In the genomic region with DNA sequence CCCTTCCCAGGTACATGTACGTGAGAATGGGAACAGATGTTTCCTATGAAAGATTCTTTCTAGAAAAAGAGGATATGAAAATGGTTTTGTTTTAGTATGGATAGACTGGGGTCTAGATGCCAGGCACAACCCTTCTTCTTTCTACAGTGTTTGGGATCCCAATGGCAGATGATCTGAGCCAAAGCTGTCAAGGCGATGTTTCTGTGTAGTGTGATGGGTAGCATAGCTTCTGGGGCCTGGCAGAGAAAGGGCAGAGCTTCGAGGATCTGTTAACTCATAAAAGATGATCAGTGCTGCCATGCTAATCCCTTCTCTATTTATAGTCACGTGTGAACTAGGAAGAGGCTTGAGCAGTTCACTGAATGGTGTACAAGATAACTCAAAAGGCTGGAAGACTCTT, we compare ENCODE assay signal across 22 mouse cellular contexts.
DNase-seq lines count a peak whose midpoint lies in the region; ATAC-seq and TF ChIP-seq lines count a peak whose summit lies in the region.
"Had no signal": no experiment of that assay in that cellular context is flagged by ENCODE, and none has a peak within 500 bp of the region (broad histone marks: within the 10 kb centered on the region; RNA-seq: fewer than 3 reads in every experiment).

No protein-coding gene starts in this region.

- intact Hi-C loops in left cerebral cortex, postnatal 4 days (cut with DNase I): no loop called here
- intact Hi-C loops in left cerebral cortex, postnatal 14 days (cut with DNase I): no loop called here

- 70% methylated on average over 4 of the region's 4 CpGs for WGBS in forebrain, postnatal 0 days
- WGBS in forebrain, embryonic 13.5 days: 83% methylated on average over 4 of the region's 4 CpGs

- ATAC-seq in forebrain, postnatal 0 days: peak; percentile 29
- ATAC-seq in forebrain, embryonic 13.5 days: no peak
- ATAC-seq: activated CD4-positive, CD25-positive, alpha-beta regulatory T cell, adult 4 months; CD4-positive, CD25-positive, alpha-beta regulatory T cell, adult 4 months; forebrain, embryonic 14.5 days; forebrain, embryonic 16.5 days; Patski had no signal

- H3K27me3 ChIP-seq in forebrain, postnatal 0 days (ENCODE audit: insufficient read depth, low read length): no peaks in the 10 kb centered on the region
- no peaks in the 10 kb centered on the region for H3K27me3 ChIP-seq in forebrain, embryonic 13.5 days
- H3K27me3 ChIP-seq: CH12.LX; embryonic facial prominence, embryonic 12.5 days; Patski had no signal

- no peak for TF ChIP-seq CTCF in forebrain, postnatal 0 days (IDR thresholded peaks at IDR 0.05; ENCODE audit: low read depth)

- H3K9ac ChIP-seq in forebrain, postnatal 0 days: no peak overlapping the region
- no peak overlapping the region for H3K9ac ChIP-seq in forebrain, embryonic 13.5 days
- H3K9ac ChIP-seq: embryonic facial prominence, embryonic 12.5 days had no signal

- DNase-seq in cerebellum, postnatal 10 days: peak; percentile 75 to 82
- DNase-seq in cerebellum, postnatal 36 days: no peak
- no peak for DNase-seq in forebrain, postnatal 0 days
- peak; percentile 31 for DNase-seq in left cerebral cortex, postnatal 4 days
- no peak for DNase-seq in left cerebral cortex, postnatal 14 days (ENCODE audit: low spot score in 2 of 2)
- DNase-seq: adrenal gland, adult 8-10 months; adrenal gland, postnatal 14 days; adrenal gland, postnatal 36 days; B cell, adult 2 months; cerebellum, adult 11-12 months; cerebellum, adult 8-10 months; cerebellum, adult 9-11 months had no signal

- H3K4me2 ChIP-seq in forebrain, postnatal 0 days (ENCODE audit: low read depth): no peak overlapping the region
- H3K4me2 ChIP-seq in forebrain, embryonic 13.5 days: no peak overlapping the region
- H3K4me2 ChIP-seq: embryonic facial prominence, embryonic 12.5 days had no signal

- no peaks in the 10 kb centered on the region for H3K9me3 ChIP-seq in forebrain, postnatal 0 days (ENCODE audit: low read length)
- no peaks in the 10 kb centered on the region for H3K9me3 ChIP-seq in forebrain, embryonic 13.5 days (replicated peaks)
- H3K9me3 ChIP-seq: embryonic facial prominence, embryonic 10.5 days; embryonic facial prominence, embryonic 12.5 days had no signal

- no peak overlapping the region for H3K27ac ChIP-seq in forebrain, postnatal 0 days (ENCODE audit: low read depth, low read length)
- H3K27ac ChIP-seq in forebrain, embryonic 13.5 days: no peak overlapping the region
- H3K27ac ChIP-seq: embryonic facial prominence, embryonic 10.5 days; embryonic facial prominence, embryonic 12.5 days had no signal

- no peaks in the 10 kb centered on the region for H3K36me3 ChIP-seq in forebrain, postnatal 0 days (ENCODE audit: insufficient read depth)
- H3K36me3 ChIP-seq in forebrain, embryonic 13.5 days (ENCODE audit: poor library complexity, severe bottlenecking): no peaks in the 10 kb centered on the region
- H3K36me3 ChIP-seq: embryonic facial prominence, embryonic 10.5 days; embryonic facial prominence, embryonic 12.5 days; G1E had no signal

- H3K4me1 ChIP-seq in forebrain, postnatal 0 days (ENCODE audit: insufficient read depth): no peaks in the 10 kb centered on the region
- H3K4me1 ChIP-seq in forebrain, embryonic 13.5 days: no peaks in the 10 kb centered on the region
- H3K4me1 ChIP-seq: embryonic facial prominence, embryonic 10.5 days; embryonic facial prominence, embryonic 12.5 days had no signal

- H3K4me3 ChIP-seq in forebrain, postnatal 0 days (ENCODE audit: low read depth, low read length): no peak overlapping the region
- H3K4me3 ChIP-seq in forebrain, embryonic 13.5 days: no peak overlapping the region
- H3K4me3 ChIP-seq: embryonic facial prominence, embryonic 10.5 days; embryonic facial prominence, embryonic 12.5 days had no signal

Comparison
In these comparisons a context has a peak if more than half of its experiments do, and no peak if none do; other contexts are left out.
1. DNase-seq: peak in cerebellum, postnatal 10 days (2 of 2) and left cerebral cortex, postnatal 4 days (single experiment); none in cerebellum, postnatal 36 days (0 of 2), forebrain, postnatal 0 days (single experiment) and left cerebral cortex, postnatal 14 days (0 of 2).